Mouse (Mus musculus): ENCODE measurements at regions not wholly inside any gene's neighbourhood (a gene's known extent, or its start where the extent isn't known, plus 50 kb on each side); places are given as distances from the start of the nearest gene placed in this dataset.
"Not testable (repeated sequence)": the region's sequence is repeated elsewhere in the genome, so short reads cannot be mapped to it uniquely, and the experiment has no call there.

DNA sequence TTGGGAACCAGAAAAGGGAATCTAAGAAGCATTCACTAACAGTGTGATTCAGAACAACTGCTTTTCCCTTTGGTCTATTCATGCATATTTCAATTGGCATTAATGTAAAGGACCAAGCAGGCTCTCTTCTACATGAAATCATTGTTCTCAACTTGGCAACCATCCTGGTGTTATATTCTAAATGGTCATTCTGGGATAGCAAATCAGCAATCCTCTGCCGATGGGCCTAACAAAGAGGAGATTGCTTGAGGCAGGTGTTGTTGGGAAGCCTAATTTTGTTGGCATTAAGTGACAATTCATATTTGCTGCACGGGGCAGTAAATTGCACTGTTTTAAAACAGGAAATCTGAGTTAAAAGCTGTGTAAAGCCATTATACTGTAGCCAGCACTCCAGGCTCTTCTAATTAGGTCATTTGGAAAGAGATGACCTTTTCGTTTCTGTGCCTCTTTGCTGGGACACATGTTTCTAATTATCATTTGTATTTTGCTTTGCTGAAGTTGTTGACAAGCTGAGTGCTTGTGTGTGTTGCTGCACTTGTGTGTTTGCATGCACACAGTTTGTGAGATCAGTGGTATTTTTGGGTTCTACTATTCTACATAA is 275.4 kb downstream of the Cetn3 start:
- no peak overlapping the region for H3K27ac ChIP-seq (ENCODE audit: insufficient read depth, low read depth, low read length)
- H3K36me3 ChIP-seq (ENCODE audit: control insufficient read depth, insufficient read depth, low read length): no peaks in the 10 kb centered on the region
- H3K4me3 ChIP-seq (ENCODE audit: low read depth, low read length): no peak overlapping the region
- WGBS: 57% methylated on average over 3 of the region's 3 CpGs
- H3K4me1 ChIP-seq (ENCODE audit: control insufficient read depth, insufficient read depth, insufficient read length, low read length): no peaks in the 10 kb centered on the region
- TF ChIP-seq CTCF (IDR thresholded peaks at IDR 0.05; ENCODE audit: extremely low read depth, insufficient read length, insufficient replicate concordance, low read depth, low read length): no peak
- TF ChIP-seq POLR2A (IDR thresholded peaks at IDR 0.05; ENCODE audit: low read depth, low read length): no peak
- H3K27me3 ChIP-seq (ENCODE audit: control insufficient read depth, insufficient read depth, low read length): no peaks in the 10 kb centered on the region

DNA sequence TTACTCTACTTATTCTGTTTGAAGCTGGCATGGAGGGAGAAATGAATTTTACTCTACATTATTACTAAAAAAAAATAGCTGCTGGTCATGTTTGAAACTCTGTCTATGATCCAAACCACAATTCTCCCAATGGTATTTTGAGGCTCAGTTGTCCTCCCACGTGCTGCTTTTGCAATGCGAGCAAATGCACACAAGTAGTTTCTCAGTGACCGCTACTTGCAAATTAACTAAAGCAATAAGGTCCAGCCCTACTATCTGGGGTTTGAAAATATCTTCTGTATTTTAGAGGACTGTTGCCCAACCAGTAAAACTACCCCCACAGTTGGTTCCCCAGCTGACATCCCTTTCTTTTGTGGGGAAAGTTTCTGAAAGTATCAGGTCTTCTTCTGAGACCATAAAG is 276.0 kb downstream of the Cetn3 start:
- Histone ChIP-seq H3K4me3 (ENCODE audit: low read depth, low read length) (no peak overlapping the region), H3K27me3 (ENCODE audit: control insufficient read depth, insufficient read depth, low read length) (no peaks in the 10 kb centered on the region), H3K4me1 (ENCODE audit: control insufficient read depth, insufficient read depth, insufficient read length, low read length) (no peaks in the 10 kb centered on the region), H3K27ac (ENCODE audit: insufficient read depth, low read depth, low read length) (no peak overlapping the region), H3K36me3 (ENCODE audit: control insufficient read depth, insufficient read depth, low read length) (no peaks in the 10 kb centered on the region)
- 77% methylated on average over 3 of the region's 3 CpGs for WGBS
- TF ChIP-seq POLR2A (IDR thresholded peaks at IDR 0.05; ENCODE audit: low read depth, low read length) (no peak), CTCF (IDR thresholded peaks at IDR 0.05; ENCODE audit: extremely low read depth, insufficient read length, insufficient replicate concordance, low read depth, low read length) (no peak)

DNA sequence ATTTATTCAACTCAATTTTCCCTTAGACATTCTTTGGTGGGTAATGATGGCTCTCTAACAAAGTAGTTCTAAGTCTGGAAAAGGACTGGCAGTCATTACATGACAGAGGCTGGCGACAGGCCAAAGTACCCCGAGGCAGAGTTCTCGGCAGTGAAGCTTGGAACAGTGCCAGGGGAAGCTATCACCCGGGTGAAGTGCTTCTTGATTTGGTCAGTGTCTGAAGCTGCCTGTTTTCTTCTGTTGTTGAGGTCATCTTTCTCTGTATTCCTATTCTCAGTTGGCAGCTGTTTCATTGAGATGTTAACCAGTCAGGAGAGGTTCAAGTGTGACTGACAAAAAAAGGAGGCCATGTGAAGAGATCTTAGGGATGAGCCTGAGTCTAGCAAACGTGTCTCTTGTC is 276.6 kb downstream of the Cetn3 start:
- no peaks in the 10 kb centered on the region for H3K4me1 ChIP-seq (ENCODE audit: control insufficient read depth, insufficient read depth, insufficient read length, low read length)
- no peaks in the 10 kb centered on the region for H3K36me3 ChIP-seq (ENCODE audit: control insufficient read depth, insufficient read depth, low read length)
- H3K27ac ChIP-seq (ENCODE audit: insufficient read depth, low read depth, low read length): no peak overlapping the region
- no peaks in the 10 kb centered on the region for H3K27me3 ChIP-seq (ENCODE audit: control insufficient read depth, insufficient read depth, low read length)
- no peak for TF ChIP-seq CTCF (IDR thresholded peaks at IDR 0.05; ENCODE audit: extremely low read depth, insufficient read length, insufficient replicate concordance, low read depth, low read length)
- no peak for TF ChIP-seq POLR2A (IDR thresholded peaks at IDR 0.05; ENCODE audit: low read depth, low read length)
- WGBS: 27% methylated on average over 5 of the region's 5 CpGs
- no peak overlapping the region for H3K4me3 ChIP-seq (ENCODE audit: low read depth, low read length)

DNA sequence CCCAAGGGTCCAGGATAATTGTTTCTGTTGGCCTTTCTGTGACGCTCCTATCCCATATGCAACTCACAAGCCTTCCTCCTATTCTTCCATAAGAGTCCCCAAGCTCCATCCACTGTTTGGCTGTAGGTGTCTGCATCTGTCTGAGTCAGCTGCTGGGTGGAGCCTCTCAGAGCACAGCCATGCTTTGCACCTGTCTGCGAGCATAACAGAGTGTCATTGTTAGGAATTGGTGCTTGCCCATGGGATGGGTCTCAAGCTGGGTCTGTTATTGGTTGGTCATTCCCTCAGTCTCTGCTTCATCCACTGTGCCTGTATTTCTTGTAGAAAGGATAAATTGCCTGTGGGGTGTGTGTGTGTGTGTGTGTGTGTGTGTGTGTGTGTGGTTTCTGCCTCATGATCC is 281.0 kb downstream of the Cetn3 start:
- not testable (repeated sequence) for H3K4me1 ChIP-seq (ENCODE audit: control insufficient read depth, insufficient read depth, insufficient read length, low read length); H3K4me3 ChIP-seq (ENCODE audit: low read depth, low read length); H3K36me3 ChIP-seq (ENCODE audit: control insufficient read depth, insufficient read depth, low read length); H3K27me3 ChIP-seq (ENCODE audit: control insufficient read depth, insufficient read depth, low read length); H3K27ac ChIP-seq (ENCODE audit: insufficient read depth, low read depth, low read length)
- 85% methylated on average over 2 of the region's 2 CpGs for whole genome bisulfite sequencing

DNA sequence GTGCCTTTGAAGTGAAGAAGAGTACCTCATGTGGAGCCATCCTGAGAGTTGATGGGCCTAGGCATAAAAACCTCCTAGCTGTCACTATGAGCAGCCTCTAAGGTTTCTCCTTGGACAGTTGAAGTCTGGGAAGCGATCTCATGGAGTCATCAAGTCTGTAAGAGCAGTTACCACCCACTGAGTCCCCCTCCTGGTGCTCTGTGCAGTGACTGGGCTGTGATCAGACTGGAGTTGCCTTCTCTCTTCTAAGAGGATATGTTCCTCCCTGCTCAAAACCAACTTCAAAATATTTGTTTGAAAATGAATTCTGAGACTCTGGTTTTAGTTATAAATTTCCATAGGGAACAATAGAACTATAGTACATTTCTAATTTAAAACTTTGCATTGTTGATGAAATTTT is 283.3 kb downstream of the Cetn3 start:
- H3K27me3 ChIP-seq (ENCODE audit: control insufficient read depth, insufficient read depth, low read length): no peaks in the 10 kb centered on the region
- H3K4me1 ChIP-seq (ENCODE audit: control insufficient read depth, insufficient read depth, insufficient read length, low read length): no peaks in the 10 kb centered on the region
- H3K4me3 ChIP-seq (ENCODE audit: low read depth, low read length): no peak overlapping the region
- H3K27ac ChIP-seq (ENCODE audit: insufficient read depth, low read depth, low read length): no peak overlapping the region
- whole genome bisulfite sequencing: 19% methylated on average over 1 of the region's 1 CpGs
- no peak for TF ChIP-seq CTCF (IDR thresholded peaks at IDR 0.05; ENCODE audit: extremely low read depth, insufficient read length, insufficient replicate concordance, low read depth, low read length)
- no peak for TF ChIP-seq POLR2A (IDR thresholded peaks at IDR 0.05; ENCODE audit: low read depth, low read length)
- H3K36me3 ChIP-seq (ENCODE audit: control insufficient read depth, insufficient read depth, low read length): no peaks in the 10 kb centered on the region

DNA sequence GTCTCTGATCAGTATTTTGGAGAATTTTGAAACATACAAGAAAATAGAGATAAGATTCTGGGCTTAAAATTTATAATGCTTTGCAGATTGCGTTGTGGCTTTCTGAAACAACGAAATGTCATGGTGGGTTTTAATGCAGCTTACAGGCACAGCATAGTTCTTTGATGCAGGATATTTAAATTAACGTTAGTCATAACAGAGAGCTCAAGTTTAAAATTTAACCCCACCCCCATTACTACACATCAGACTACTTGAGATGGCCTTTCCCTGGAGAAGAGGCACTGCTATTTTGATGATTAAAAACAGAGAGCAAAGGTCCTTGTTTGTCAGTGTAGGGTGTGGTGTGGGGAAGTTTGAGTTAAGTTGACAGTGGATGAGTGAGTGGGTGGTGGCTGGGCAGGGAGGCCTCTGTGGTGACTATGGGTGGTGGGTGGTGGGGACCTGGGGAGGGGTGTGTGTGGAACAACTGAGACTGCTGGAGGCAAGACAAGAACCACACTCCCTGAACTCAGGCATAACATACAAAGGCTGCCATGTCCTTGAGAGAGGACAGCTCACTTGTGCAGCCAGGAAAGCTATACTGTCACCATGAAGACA is 283.9 kb downstream of the Cetn3 start:
- no peaks in the 10 kb centered on the region for H3K36me3 ChIP-seq (ENCODE audit: control insufficient read depth, insufficient read depth, low read length)
- WGBS: 74% methylated on average over 3 of the region's 3 CpGs
- no peak overlapping the region for H3K4me3 ChIP-seq (ENCODE audit: low read depth, low read length)
- H3K4me1 ChIP-seq (ENCODE audit: control insufficient read depth, insufficient read depth, insufficient read length, low read length): no peaks in the 10 kb centered on the region
- H3K27me3 ChIP-seq (ENCODE audit: control insufficient read depth, insufficient read depth, low read length): no peaks in the 10 kb centered on the region
- H3K27ac ChIP-seq (ENCODE audit: insufficient read depth, low read depth, low read length): no peak overlapping the region
- TF ChIP-seq POLR2A (IDR thresholded peaks at IDR 0.05; ENCODE audit: low read depth, low read length) (no peak), CTCF (IDR thresholded peaks at IDR 0.05; ENCODE audit: extremely low read depth, insufficient read length, insufficient replicate concordance, low read depth, low read length) (no peak)

DNA sequence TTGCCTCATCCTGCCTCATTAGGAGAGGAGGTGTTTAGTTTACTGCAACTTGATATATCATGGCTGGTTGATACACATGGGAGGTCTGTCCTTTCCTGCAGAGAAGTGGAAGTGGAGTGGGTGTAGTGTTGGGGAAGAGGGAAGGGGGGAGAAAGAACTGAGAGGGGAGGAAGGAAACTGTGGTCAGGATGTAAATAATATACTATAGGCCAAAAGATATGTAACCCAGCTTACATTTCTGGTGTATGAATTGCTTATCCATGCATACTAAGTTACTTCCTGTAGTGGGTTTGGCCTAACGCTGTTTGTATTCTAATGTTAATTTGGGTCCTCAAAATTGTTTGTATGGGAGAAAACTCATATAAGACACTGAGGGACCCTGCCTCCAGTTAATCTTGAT is 289.6 kb downstream of the Cetn3 start:
- 73% methylated on average over 1 of the region's 1 CpGs for WGBS
- Histone ChIP-seq H3K4me1 (ENCODE audit: control insufficient read depth, insufficient read depth, insufficient read length, low read length) (no peaks in the 10 kb centered on the region), H3K27ac (ENCODE audit: insufficient read depth, low read depth, low read length) (no peak overlapping the region), H3K4me3 (ENCODE audit: low read depth, low read length) (no peak overlapping the region), H3K27me3 (ENCODE audit: control insufficient read depth, insufficient read depth, low read length) (no peaks in the 10 kb centered on the region), H3K36me3 (ENCODE audit: control insufficient read depth, insufficient read depth, low read length) (no peaks in the 10 kb centered on the region)
- TF ChIP-seq POLR2A (IDR thresholded peaks at IDR 0.05; ENCODE audit: low read depth, low read length) (no peak), CTCF (IDR thresholded peaks at IDR 0.05; ENCODE audit: extremely low read depth, insufficient read length, insufficient replicate concordance, low read depth, low read length) (no peak)

Data from small intestine, adult 2 months (tissue).